Mouse (Mus musculus): ENCODE data around the gene Olfr194. TPM values are rescaled to one million over a fixed set of nuclear protein-coding genes. Genes with fewer than 3 reads are reported as not detected.
"Not testable (repeated sequence)": the region's sequence is repeated elsewhere in the genome, so short reads cannot be mapped to it uniquely, and the experiment has no call there.

Olfr194 gene
- not detected in 2 replicates for polyA plus RNA-seq (2012; ENCODE audit: insufficient read depth, insufficient read length, missing spikeins)

- Histone ChIP-seq H3K4me1 (ENCODE audit: control insufficient read depth, insufficient read depth, insufficient read length, low read length) (no peaks in the 10 kb centered on the region), H3K4me3 (ENCODE audit: insufficient read depth, low read depth, low read length) (no peak within 1 kb of the TSS)
Measured at GRCm38 (mm10) chr16:59120969-59121368, at the start of gene Olfr194. TSS of gene Olfr194 (minus strand) at chr16:59121069.

GRCm38 (mm10) chr16:59170354-59170753 is 49.5 kb upstream of the Olfr194 start, which contains the start of gene Olfr196:
TSS of gene Olfr196 (minus strand) at chr16:59170454.
- Histone ChIP-seq H3K4me3 (ENCODE audit: insufficient read depth, low read depth, low read length) (no peak within 1 kb of the TSS), H3K4me1 (ENCODE audit: control insufficient read depth, insufficient read depth, insufficient read length, low read length) (no peaks in the 10 kb centered on the region), H3K27ac (replicated peaks; ENCODE audit: low read depth, low read length) (no peak within 1 kb of the TSS)

More at GRCm38 (mm10) chr16:59120969-59121368, at the start of gene Olfr194:
- no peak within 1 kb of the TSS for H3K27ac ChIP-seq (replicated peaks; ENCODE audit: low read depth, low read length)

GRCm38 (mm10) chr16:59151996-59152395 is 31.1 kb upstream of the Olfr194 start:
- no peaks in the 10 kb centered on the region for H3K4me1 ChIP-seq (ENCODE audit: control insufficient read depth, insufficient read depth, insufficient read length, low read length)
- no peak overlapping the region for H3K27ac ChIP-seq (replicated peaks; ENCODE audit: low read depth, low read length)
- no peak overlapping the region for H3K4me3 ChIP-seq (ENCODE audit: insufficient read depth, low read depth, low read length)

- Histone ChIP-seq H3K27ac (replicated peaks; ENCODE audit: low read depth, low read length) (no peak within 1 kb of the TSS), H3K4me1 (ENCODE audit: control insufficient read depth, insufficient read depth, insufficient read length, low read length) (no peaks in the 10 kb centered on the region), H3K4me3 (ENCODE audit: insufficient read depth, low read depth, low read length) (no peak within 1 kb of the TSS)
Measured at GRCm38 (mm10) chr16:59146746-59147145, 25.9 kb upstream of the Olfr194 start, which contains the start of gene Olfr195. TSS of gene Olfr195 (plus strand) at chr16:59147046.

GRCm38 (mm10) chr16:59141105-59141504 is 20.2 kb upstream of the Olfr194 start:
- no peak overlapping the region for H3K27ac ChIP-seq (replicated peaks; ENCODE audit: low read depth, low read length)
- no peaks in the 10 kb centered on the region for H3K4me1 ChIP-seq (ENCODE audit: control insufficient read depth, insufficient read depth, insufficient read length, low read length)
- H3K4me3 ChIP-seq (ENCODE audit: insufficient read depth, low read depth, low read length): no peak overlapping the region

- no peaks in the 10 kb centered on the region for H3K4me1 ChIP-seq (ENCODE audit: control insufficient read depth, insufficient read depth, insufficient read length, low read length)
- no peak overlapping the region for H3K27ac ChIP-seq (replicated peaks; ENCODE audit: low read depth, low read length)
- H3K4me3 ChIP-seq (ENCODE audit: insufficient read depth, low read depth, low read length): no peak overlapping the region
Measured at GRCm38 (mm10) chr16:59130740-59131139, 9.9 kb upstream of the Olfr194 start.

GRCm38 (mm10) chr16:59111781-59112180 is 9.1 kb downstream of the Olfr194 start, which contains the start of gene Olfr193:
TSS of gene Olfr193 (minus strand) at chr16:59111881.
- Histone ChIP-seq H3K4me3 (ENCODE audit: insufficient read depth, low read depth, low read length) (no peak within 1 kb of the TSS), H3K27ac (replicated peaks; ENCODE audit: low read depth, low read length) (no peak within 1 kb of the TSS), H3K4me1 (ENCODE audit: control insufficient read depth, insufficient read depth, insufficient read length, low read length) (no peaks in the 10 kb centered on the region)

- H3K4me3 ChIP-seq (ENCODE audit: insufficient read depth, low read depth, low read length); H3K27ac ChIP-seq (replicated peaks; ENCODE audit: low read depth, low read length); H3K4me1 ChIP-seq (ENCODE audit: control insufficient read depth, insufficient read depth, insufficient read length, low read length): not testable (repeated sequence)
Measured at GRCm38 (mm10) chr16:59108522-59108921, 12.3 kb downstream of the Olfr194 start.

GRCm38 (mm10) chr16:59105312-59105711 is 15.6 kb downstream of the Olfr194 start:
- no peaks in the 10 kb centered on the region for H3K4me1 ChIP-seq (ENCODE audit: control insufficient read depth, insufficient read depth, insufficient read length, low read length)
- H3K27ac ChIP-seq (replicated peaks; ENCODE audit: low read depth, low read length): no peak overlapping the region
- H3K4me3 ChIP-seq (ENCODE audit: insufficient read depth, low read depth, low read length): no peak overlapping the region

- H3K4me1 ChIP-seq (ENCODE audit: control insufficient read depth, insufficient read depth, insufficient read length, low read length); H3K4me3 ChIP-seq (ENCODE audit: insufficient read depth, low read depth, low read length); H3K27ac ChIP-seq (replicated peaks; ENCODE audit: low read depth, low read length): not testable (repeated sequence)
Measured at GRCm38 (mm10) chr16:59089722-59090121, 31.1 kb downstream of the Olfr194 start, which contains the start of gene Olfr191. TSS of gene Olfr191 (minus strand) at chr16:59089822.

GRCm38 (mm10) chr16:59081113-59081512 is 39.8 kb downstream of the Olfr194 start:
- not testable (repeated sequence) for H3K4me1 ChIP-seq (ENCODE audit: control insufficient read depth, insufficient read depth, insufficient read length, low read length); H3K27ac ChIP-seq (replicated peaks; ENCODE audit: low read depth, low read length); H3K4me3 ChIP-seq (ENCODE audit: insufficient read depth, low read depth, low read length)

- Histone ChIP-seq H3K4me3 (ENCODE audit: insufficient read depth, low read depth, low read length) (no peak within 1 kb of the TSS), H3K4me1 (ENCODE audit: control insufficient read depth, insufficient read depth, insufficient read length, low read length) (no peaks in the 10 kb centered on the region), H3K27ac (replicated peaks; ENCODE audit: low read depth, low read length) (no peak within 1 kb of the TSS)
Measured at GRCm38 (mm10) chr16:59077905-59078304, 43.0 kb downstream of the Olfr194 start, which contains the start of gene Olfr190. TSS of gene Olfr190 (minus strand) at chr16:59078005.

GRCm38 (mm10) chr16:59073520-59073919 is 47.3 kb downstream of the Olfr194 start:
- Histone ChIP-seq H3K4me3 (ENCODE audit: insufficient read depth, low read depth, low read length) (no peak overlapping the region), H3K27ac (replicated peaks; ENCODE audit: low read depth, low read length) (no peak overlapping the region), H3K4me1 (ENCODE audit: control insufficient read depth, insufficient read depth, insufficient read length, low read length) (no peaks in the 10 kb centered on the region)

- Histone ChIP-seq H3K27ac (replicated peaks; ENCODE audit: low read depth, low read length) (no peak overlapping the region), H3K4me3 (ENCODE audit: insufficient read depth, low read depth, low read length) (no peak overlapping the region), H3K4me1 (ENCODE audit: control insufficient read depth, insufficient read depth, insufficient read length, low read length) (no peaks in the 10 kb centered on the region)
Measured at GRCm38 (mm10) chr16:59071755-59072154, 49.1 kb downstream of the Olfr194 start.
